Mouse (Mus musculus): ENCODE measurements around the gene Hfe. TPM values are rescaled to one million over a fixed set of nuclear protein-coding genes. Genes with fewer than 3 reads are reported as not detected.

Gene Hfe
- polyA plus RNA-seq (2012; rRNA removed): 1.7 and 2.3 TPM in 2 replicates

GRCm38 (mm10) chr13:23710374-23711089 lies at the start of gene Hfe:
Gene Hfe, minus strand, starts transcription at chr13:23710854.
- DNase-seq (ENCODE audit: low read depth): peak; percentile 51
- TF ChIP-seq POLR2A (IDR thresholded peaks at IDR 0.05; ENCODE audit: borderline replicate concordance, extremely low read depth, insufficient read depth, insufficient read length, poor library complexity, severe bottlenecking) (no peak), CTCF (IDR thresholded peaks at IDR 0.05; ENCODE audit: borderline replicate concordance, extremely low read depth, insufficient read depth, insufficient read length) (no peak)

GRCm38 (mm10) chr13:23759916-23760239 lies 49.2 kb upstream of the Hfe start:
- TF ChIP-seq CTCF (IDR thresholded peaks at IDR 0.05; ENCODE audit: borderline replicate concordance, extremely low read depth, insufficient read depth, insufficient read length) (no peak), POLR2A (IDR thresholded peaks at IDR 0.05; ENCODE audit: borderline replicate concordance, extremely low read depth, insufficient read depth, insufficient read length, poor library complexity, severe bottlenecking) (no peak)
- no peak for DNase-seq (ENCODE audit: low read depth)

GRCm38 (mm10) chr13:23759251-23759771 lies 48.7 kb upstream of the Hfe start:
- DNase-seq (ENCODE audit: low read depth): no peak
- TF ChIP-seq POLR2A (IDR thresholded peaks at IDR 0.05; ENCODE audit: borderline replicate concordance, extremely low read depth, insufficient read depth, insufficient read length, poor library complexity, severe bottlenecking): no peak
- no peak for TF ChIP-seq CTCF (IDR thresholded peaks at IDR 0.05; ENCODE audit: borderline replicate concordance, extremely low read depth, insufficient read depth, insufficient read length)

- no peak for TF ChIP-seq CTCF (IDR thresholded peaks at IDR 0.05; ENCODE audit: borderline replicate concordance, extremely low read depth, insufficient read depth, insufficient read length)
- TF ChIP-seq POLR2A (IDR thresholded peaks at IDR 0.05; ENCODE audit: borderline replicate concordance, extremely low read depth, insufficient read depth, insufficient read length, poor library complexity, severe bottlenecking): no peak
- DNase-seq (ENCODE audit: low read depth): no peak
Observed at GRCm38 (mm10) chr13:23757921-23758320, 47.3 kb upstream of the Hfe start.

- TF ChIP-seq CTCF (IDR thresholded peaks at IDR 0.05; ENCODE audit: borderline replicate concordance, extremely low read depth, insufficient read depth, insufficient read length) (no peak), POLR2A (IDR thresholded peaks at IDR 0.05; ENCODE audit: borderline replicate concordance, extremely low read depth, insufficient read depth, insufficient read length, poor library complexity, severe bottlenecking) (no peak)
- peak; percentile 58 for DNase-seq (ENCODE audit: low read depth)
Observed at GRCm38 (mm10) chr13:23757211-23757773, 46.6 kb upstream of the Hfe start.

- peak; percentile 98 for DNase-seq (ENCODE audit: low read depth)
- no peak for TF ChIP-seq CTCF (IDR thresholded peaks at IDR 0.05; ENCODE audit: borderline replicate concordance, extremely low read depth, insufficient read depth, insufficient read length)
- peak; percentile 35; the same call in 1 of the 2 replicates for TF ChIP-seq POLR2A (IDR thresholded peaks at IDR 0.05; ENCODE audit: borderline replicate concordance, extremely low read depth, insufficient read depth, insufficient read length, poor library complexity, severe bottlenecking)
Observed at GRCm38 (mm10) chr13:23756790-23757189, 46.1 kb upstream of the Hfe start, which contains the start of gene Hist1h4b. Gene Hist1h4b, plus strand, starts transcription at chr13:23757013.

GRCm38 (mm10) chr13:23755000-23755399 lies 44.3 kb upstream of the Hfe start:
- no peak for DNase-seq (ENCODE audit: low read depth)
- TF ChIP-seq POLR2A (IDR thresholded peaks at IDR 0.05; ENCODE audit: borderline replicate concordance, extremely low read depth, insufficient read depth, insufficient read length, poor library complexity, severe bottlenecking) (no peak), CTCF (IDR thresholded peaks at IDR 0.05; ENCODE audit: borderline replicate concordance, extremely low read depth, insufficient read depth, insufficient read length) (no peak)

- DNase-seq (ENCODE audit: low read depth): no peak
- no peak for TF ChIP-seq POLR2A (IDR thresholded peaks at IDR 0.05; ENCODE audit: borderline replicate concordance, extremely low read depth, insufficient read depth, insufficient read length, poor library complexity, severe bottlenecking)
- TF ChIP-seq CTCF (IDR thresholded peaks at IDR 0.05; ENCODE audit: borderline replicate concordance, extremely low read depth, insufficient read depth, insufficient read length): no peak
Observed at GRCm38 (mm10) chr13:23753314-23754078, 42.8 kb upstream of the Hfe start.

- TF ChIP-seq CTCF (IDR thresholded peaks at IDR 0.05; ENCODE audit: borderline replicate concordance, extremely low read depth, insufficient read depth, insufficient read length) (no peak), POLR2A (IDR thresholded peaks at IDR 0.05; ENCODE audit: borderline replicate concordance, extremely low read depth, insufficient read depth, insufficient read length, poor library complexity, severe bottlenecking) (no peak)
Observed at GRCm38 (mm10) chr13:23752742-23753172, 42.1 kb upstream of the Hfe start.

GRCm38 (mm10) chr13:23752067-23752741 lies 41.5 kb upstream of the Hfe start, which contains the start of gene Hist1h3b:
Gene Hist1h3b, plus strand, starts transcription at chr13:23752267.
- DNase-seq (ENCODE audit: low read depth): peak; percentile 98
- TF ChIP-seq POLR2A (IDR thresholded peaks at IDR 0.05; ENCODE audit: borderline replicate concordance, extremely low read depth, insufficient read depth, insufficient read length, poor library complexity, severe bottlenecking): 0 out of 2 replicates have a peak, but pooled peaks have one; percentile 17

More at GRCm38 (mm10) chr13:23752742-23753172, 42.1 kb upstream of the Hfe start:
- no peak for DNase-seq (ENCODE audit: low read depth)
